Mouse (Mus musculus) heart, postnatal 0 days (tissue): Measurements from ENCODE around the gene Zfp319.

ENCODE experiments used
- CTCF ChIP-seq: IDR thresholded peaks from 2 replicates; pipeline ENCODE4 v1.5.1; 2016; ENCODE audit warnings: antibody characterized with exemption, control low read depth, low read depth
- EP300 ChIP-seq: IDR thresholded peaks from 2 replicates; pipeline ENCODE4 v1.6.1; 2016; ENCODE audit warnings: antibody characterized with exemption, low read depth

DNA sequence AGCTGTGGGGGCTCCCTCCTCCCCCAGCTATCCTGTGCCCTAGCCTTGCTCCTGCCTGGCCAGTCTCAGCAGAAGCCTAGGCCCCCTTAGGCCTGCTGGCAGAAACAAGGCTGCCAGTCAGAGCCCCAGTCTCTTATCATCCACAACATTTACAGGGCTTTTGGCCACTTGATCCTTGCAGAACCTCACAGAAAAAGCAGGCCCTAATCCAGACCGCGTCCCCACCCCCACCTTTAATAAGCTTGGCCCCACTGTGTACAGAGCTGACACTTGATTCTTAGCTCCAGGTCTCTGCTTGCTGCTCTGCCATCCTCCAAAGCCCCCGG, 29.2 kb upstream of the Zfp319 start:
- no peak for TF ChIP-seq EP300
- TF ChIP-seq CTCF: no peak
